Comparison of ENCODE assay signal across 8 mouse cellular contexts in the genomic region with DNA sequence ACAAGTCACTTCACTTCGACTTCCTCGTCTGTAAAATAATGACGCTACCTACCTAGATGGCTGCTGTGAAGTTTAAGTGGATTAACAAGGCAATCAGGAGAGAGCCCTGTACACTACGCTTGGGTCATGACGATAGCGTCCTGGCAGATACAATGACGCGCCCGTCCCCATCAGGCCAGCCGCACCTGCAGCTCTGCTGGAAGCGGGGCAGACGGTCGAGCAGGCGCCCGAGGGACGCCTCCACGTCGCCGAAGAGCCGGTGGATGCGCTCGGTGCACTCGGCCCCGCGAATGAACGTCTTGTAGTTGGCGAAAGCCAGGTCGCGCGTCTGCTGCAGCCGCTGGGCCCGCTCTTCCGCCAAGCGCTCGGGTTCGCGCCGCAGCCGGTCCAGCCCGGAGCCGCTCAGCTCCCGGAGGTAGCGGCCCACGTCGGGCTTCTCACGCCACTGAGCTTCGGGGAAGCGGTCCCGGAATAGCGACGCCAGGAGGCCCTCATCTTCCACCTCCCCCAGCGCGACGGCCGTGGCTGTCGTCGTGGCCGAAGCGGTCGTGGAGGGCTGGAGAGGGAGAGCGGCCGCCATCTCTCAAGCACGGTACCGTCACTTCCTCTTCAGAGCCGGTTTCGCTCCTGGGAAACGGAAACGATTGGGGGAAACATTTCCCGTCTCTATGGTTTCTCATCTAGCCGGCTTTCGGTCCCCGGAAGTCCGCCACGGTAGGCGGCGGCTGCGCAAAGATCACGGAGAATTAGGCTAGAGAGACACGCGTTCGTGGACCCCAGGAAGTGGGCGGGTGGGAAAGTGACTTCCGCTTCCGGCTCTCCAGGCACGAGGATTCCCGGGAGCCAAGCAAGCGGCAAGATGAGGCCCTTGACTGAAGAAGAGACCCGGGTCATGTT. TPM values are rescaled to one million over a fixed set of nuclear protein-coding genes. Genes with fewer than 3 reads are reported as not detected.
DNase-seq lines count a peak whose midpoint lies in the region; ATAC-seq and TF ChIP-seq lines count a peak whose summit lies in the region.

A gene (minus strand): TSS at position 614 of the 897 bp plus-strand sequence.
A gene (plus strand): TSS at position 802 of the 897 bp plus-strand sequence.

- in situ Hi-C loops in Patski (cut with MboI; ENCODE audit: low pct_unique_long_range_greater_than_20kb) = no loop called here

- under 1% methylated on average over 88 of the region's 88 CpGs for WGBS in hindbrain, embryonic 13.5 days

- POLR2A ChIA-PET in Patski (lab: Charles Lee) = interaction anchor here (1.3 to 1.5 kb wide), 2 partner anchors 14 to 39 kb away, joined by 4 read pairs; no protein-coding TSS in a partner anchor

- no peaks in the 10 kb centered on the region for H3K27me3 ChIP-seq in Patski
- no peaks in the 10 kb centered on the region for H3K27me3 ChIP-seq in hindbrain, embryonic 13.5 days

- CTCF ChIA-PET in Patski (lab: Charles Lee) = interaction anchor here (1.1 kb wide), 1 partner anchor 168 kb away, joined by 4 read pairs; no protein-coding TSS in a partner anchor

- H3K9me3 ChIP-seq in hindbrain, embryonic 13.5 days = no peaks in the 10 kb centered on the region

- ATAC-seq in Patski = peak; percentile 83
- peak; percentile 94 for ATAC-seq in hindbrain, embryonic 13.5 days (ENCODE audit: low FRiP score)

- TF ChIP-seq CTCF in Patski (IDR thresholded peaks at IDR 0.05) = no peak

- peak within 1 kb of the TSS; percentile 91 for H3K27ac ChIP-seq in hindbrain, embryonic 13.5 days

- DNase-seq in Patski (ENCODE audit: low read depth, low spot score) = peak; percentile 82
- DNase-seq in cerebellum, postnatal 14 days = peak; percentile 95 to 96
- peak; percentile 95 to 96 for DNase-seq in frontal cortex, postnatal 14 days (ENCODE audit: low spot score in 2 of 2)
- DNase-seq in layer of hippocampus, postnatal 25 days (ENCODE audit: extremely low spot score in 1 of 2, low spot score in 1 of 2) = peak; percentile 84 to 89
- peak; percentile 98 for DNase-seq in lung, postnatal 25 days (ENCODE audit: low spot score)
- DNase-seq in retina, embryonic 14.5 days (ENCODE audit: low spot score) = peak; percentile 99
- DNase-seq in thymus, postnatal 4 days = peak; percentile 91

- H3K36me3 ChIP-seq in hindbrain, embryonic 13.5 days = peaks cover 47% of the 10 kb centered on the region

- peak within 1 kb of the TSS; percentile 90 for H3K9ac ChIP-seq in hindbrain, embryonic 13.5 days

- H3K4me1 ChIP-seq in hindbrain, embryonic 13.5 days (replicated peaks) = peaks cover 24% of the 10 kb centered on the region

- peak within 1 kb of the TSS; percentile 99 for H3K4me2 ChIP-seq in hindbrain, embryonic 13.5 days

- peak within 1 kb of the TSS; percentile 83 for H3K4me3 ChIP-seq in hindbrain, embryonic 13.5 days

RNA-seq across cellular contexts. Expression of the first gene that starts in this region (rescaled TPM):
- 31.1 TPM for polyA plus RNA-seq in Patski (2021)
- polyA plus RNA-seq in hindbrain, embryonic 13.5 days (2015; fragmentation: Nextera tagmentation; extraction: Ambion mirVana) = 39.6 and 40.9 TPM in 2 replicates
- total RNA-seq in layer of hippocampus, postnatal 25 days (2021) = 10 to 100 TPM; 28.7 to 28.9 TPM

RNA-seq across cellular contexts. Expression of the second gene that starts in this region (rescaled TPM):
- 60.4 TPM for polyA plus RNA-seq in Patski (2021)
- 73.7 and 77.6 TPM in 2 replicates for polyA plus RNA-seq in hindbrain, embryonic 13.5 days (2015; fragmentation: Nextera tagmentation; extraction: Ambion mirVana)
- total RNA-seq in layer of hippocampus, postnatal 25 days (2021) = 10 to 100 TPM; 44.4 to 45.9 TPM

Comparison
In these comparisons a context has a peak if more than half of its experiments do, and no peak if none do; other contexts are left out.
1. Peak in every context shown above with its lines: DNase-seq, ATAC-seq, H3K4me3 ChIP-seq and H3K27ac ChIP-seq.